Mouse (Mus musculus): ENCODE results near the gene Med10. TPM values are rescaled to one million over a fixed set of nuclear protein-coding genes. Genes with fewer than 3 reads are reported as not detected.

The Med10 gene
- 90.1 and 96.1 TPM in 2 replicates for polyA plus RNA-seq (2012; rRNA removed)

GRCm38 (mm10) chr13:69802095-69802494 lies at the start of gene Med10:
TSS of gene Med10 (plus strand) at chr13:69802395.

Other genes with a start within 250 kb of the Med10 start
- gene Srd5a1, start 191.0 kb upstream of the Med10 start, polyA plus RNA-seq (2012; rRNA removed) = 15.8 and 16.0 TPM in 2 replicates
- 78.6 and 97.8 TPM in 2 replicates for gene Ube2ql1, start 62.5 kb upstream of the Med10 start, polyA plus RNA-seq (2012; rRNA removed)